In genomic region chr4:139005214-139005613, GRCm38 (mm10) we compare ENCODE assay signal across 20 mouse cellular contexts. TPM values are rescaled to one million over a fixed set of nuclear protein-coding genes. Genes with fewer than 3 reads are reported as not detected.
"Had no signal": no experiment of that assay in that cellular context is flagged by ENCODE, and none has a peak within 500 bp of the region (broad histone marks: within the 10 kb centered on the region; RNA-seq: fewer than 3 reads in every experiment).

No protein-coding gene starts in this region.

- H3K27me3 ChIP-seq: liver, embryonic 15.5 days; stomach, embryonic 15.5 days had no signal

- H3K9me3 ChIP-seq: limb, embryonic 10.5 days; liver, embryonic 15.5 days; stomach, embryonic 15.5 days had no signal

- H3K27ac ChIP-seq: left cerebral cortex, adult 2 months; limb, embryonic 10.5 days; liver, embryonic 15.5 days had no signal

- H3K9ac ChIP-seq: liver, embryonic 15.5 days; stomach, embryonic 15.5 days had no signal

- ATAC-seq: lung, postnatal 0 days had no signal

- H3K36me3 ChIP-seq: limb, embryonic 10.5 days; liver, embryonic 15.5 days; stomach, embryonic 15.5 days had no signal

- H3K4me2 ChIP-seq: liver, embryonic 11.5 days; liver, embryonic 15.5 days; stomach, embryonic 15.5 days had no signal

- DNase-seq: kidney, postnatal 14 days; lung, adult 2 months; lung, postnatal 36 days; midbrain, embryonic 14.5 days; spleen, adult 18-20 months; thymus, adult 2 months; thymus, postnatal 25 days had no signal

- H3K4me3 ChIP-seq: left cerebral cortex, adult 2 months; limb, embryonic 10.5 days; liver, embryonic 15.5 days; stomach, embryonic 15.5 days had no signal

- H3K4me1 ChIP-seq: liver, embryonic 15.5 days had no signal

RNA-seq across cellular contexts. Expression of gene Rnf186, which starts 38.3 kb away (rescaled TPM):
- total RNA-seq: layer of hippocampus, postnatal 25 days; left cerebral cortex, adult 2 months; left cerebral cortex, postnatal 14 days; megakaryocyte progenitor cell, adult 5-6 weeks; monocyte, adult 5-6 weeks; neutrophil, adult 5-6 weeks had no signal
- polyA plus RNA-seq: limb, embryonic 10.5 days; limb, embryonic 14.5 days; liver, embryonic 11.5 days; midbrain, embryonic 14.5 days; testis, adult 2 months had no signal
